Mouse (Mus musculus): Measurements from ENCODE around the gene Fam173a. TPM values are rescaled to one million over a fixed set of nuclear protein-coding genes. Genes with fewer than 3 reads are reported as not detected.

Fam173a gene
- polyA plus RNA-seq, 1 experiment from 2014 or later: 79.1 TPM

Small RNAs within 50 kb of the gene (microRNA-seq; reads per million reads assigned to microRNA genes)
- gene Gm25083 (not detected), gene Mir3082 (not detected), gene Mir6966 (not detected)

Other genes with a start within 250 kb of the Fam173a start
- 10.9 and 12.1 TPM in 2 replicates for gene Sox8, start 222.2 kb downstream of the Fam173a start, polyA plus RNA-seq (2016; fragmentation: Nextera tagmentation; extraction: Ambion mirVana)
- gene Lmf1, start 213.8 kb downstream of the Fam173a start, polyA plus RNA-seq (2016; fragmentation: Nextera tagmentation; extraction: Ambion mirVana): 22.0 and 24.0 TPM in 2 replicates
- 0.57 and 0.59 TPM in 2 replicates for gene Gng13, start 75.7 kb downstream of the Fam173a start, polyA plus RNA-seq (2016; fragmentation: Nextera tagmentation; extraction: Ambion mirVana)
- gene Chtf18, start 65.5 kb downstream of the Fam173a start, polyA plus RNA-seq (2016; fragmentation: Nextera tagmentation; extraction: Ambion mirVana): 64.0 and 74.5 TPM in 2 replicates
- 22.0 and 24.2 TPM in 2 replicates for gene Rpusd1, start 65.2 kb downstream of the Fam173a start, polyA plus RNA-seq (2016; fragmentation: Nextera tagmentation; extraction: Ambion mirVana)
- not detected in 2 replicates for gene Mslnl, start 56.9 kb downstream of the Fam173a start, polyA plus RNA-seq (2016; fragmentation: Nextera tagmentation; extraction: Ambion mirVana)
- gene Msln, start 38.5 kb downstream of the Fam173a start, polyA plus RNA-seq (2016; fragmentation: Nextera tagmentation; extraction: Ambion mirVana): not detected in 2 replicates
- gene Narfl, start 19.1 kb downstream of the Fam173a start, polyA plus RNA-seq (2016; fragmentation: Nextera tagmentation; extraction: Ambion mirVana): 24.9 and 26.1 TPM in 2 replicates
- 74.4 and 76.0 TPM in 2 replicates for gene Haghl, start 7.2 kb downstream of the Fam173a start, polyA plus RNA-seq (2016; fragmentation: Nextera tagmentation; extraction: Ambion mirVana)
- 1.4 and 1.5 TPM in 2 replicates for gene Ccdc78, start 6.3 kb downstream of the Fam173a start, polyA plus RNA-seq (2016; fragmentation: Nextera tagmentation; extraction: Ambion mirVana)
- gene AC134908.4, start 2.8 kb upstream of the Fam173a start, polyA plus RNA-seq (2016; fragmentation: Nextera tagmentation; extraction: Ambion mirVana): 2.4 and 4.0 TPM in 2 replicates
- gene Metrn, start 4.2 kb upstream of the Fam173a start, polyA plus RNA-seq (2016; fragmentation: Nextera tagmentation; extraction: Ambion mirVana): 197 and 204 TPM in 2 replicates
- 7.2 and 7.3 TPM in 2 replicates for gene Fbxl16, start 16.2 kb upstream of the Fam173a start, polyA plus RNA-seq (2016; fragmentation: Nextera tagmentation; extraction: Ambion mirVana)
- 29.6 and 34.0 TPM in 2 replicates for gene Wdr24, start 30.7 kb upstream of the Fam173a start, polyA plus RNA-seq (2016; fragmentation: Nextera tagmentation; extraction: Ambion mirVana)
- 53.9 and 58.7 TPM in 2 replicates for gene Jmjd8, start 36.0 kb upstream of the Fam173a start, polyA plus RNA-seq (2016; fragmentation: Nextera tagmentation; extraction: Ambion mirVana)
- gene Stub1, start 40.5 kb upstream of the Fam173a start, polyA plus RNA-seq (2016; fragmentation: Nextera tagmentation; extraction: Ambion mirVana): 403 TPM in 2 replicates
- gene Rhbdl1, start 44.4 kb upstream of the Fam173a start, polyA plus RNA-seq (2016; fragmentation: Nextera tagmentation; extraction: Ambion mirVana): 0.93 and 1.3 TPM in 2 replicates
- gene Gm20683, start 48.9 kb upstream of the Fam173a start, polyA plus RNA-seq (2016; fragmentation: Nextera tagmentation; extraction: Ambion mirVana): 1.7 and 2.3 TPM in 2 replicates
- gene Rhot2, start 52.0 kb upstream of the Fam173a start, polyA plus RNA-seq (2016; fragmentation: Nextera tagmentation; extraction: Ambion mirVana): 28.0 and 31.2 TPM in 2 replicates
- gene Wdr90, start 68.6 kb upstream of the Fam173a start, polyA plus RNA-seq (2016; fragmentation: Nextera tagmentation; extraction: Ambion mirVana): 63.3 and 73.0 TPM in 2 replicates
- 20.0 and 21.9 TPM in 2 replicates for gene Mcrip2, start 75.9 kb upstream of the Fam173a start, polyA plus RNA-seq (2016; fragmentation: Nextera tagmentation; extraction: Ambion mirVana)
- gene Mettl26, start 82.2 kb upstream of the Fam173a start, polyA plus RNA-seq (2016; fragmentation: Nextera tagmentation; extraction: Ambion mirVana): 76.7 and 79.1 TPM in 2 replicates
- 4.0 and 4.2 TPM in 2 replicates for gene Wfikkn1, start 88.0 kb upstream of the Fam173a start, polyA plus RNA-seq (2016; fragmentation: Nextera tagmentation; extraction: Ambion mirVana)
- 29.4 and 30.9 TPM in 2 replicates for gene Rab40c, start 126.8 kb upstream of the Fam173a start, polyA plus RNA-seq (2016; fragmentation: Nextera tagmentation; extraction: Ambion mirVana)
- gene Pigq, start 152.0 kb upstream of the Fam173a start, polyA plus RNA-seq (2016; fragmentation: Nextera tagmentation; extraction: Ambion mirVana): 68.4 and 75.6 TPM in 2 replicates
- 0.89 TPM in 1 of 2 replicates, not detected in the other for gene Nhlrc4, start 152.1 kb upstream of the Fam173a start, polyA plus RNA-seq (2016; fragmentation: Nextera tagmentation; extraction: Ambion mirVana)
- gene A930017K11Rik, start 159.7 kb upstream of the Fam173a start, polyA plus RNA-seq (2016; fragmentation: Nextera tagmentation; extraction: Ambion mirVana): 0.09 and 0.14 TPM in 2 replicates
- 31.8 and 37.0 TPM in 2 replicates for gene Capn15, start 192.9 kb upstream of the Fam173a start, polyA plus RNA-seq (2016; fragmentation: Nextera tagmentation; extraction: Ambion mirVana)